Mouse (Mus musculus) WW6 (cell line): ENCODE data around the gene Mcu.

Experiments
- DNase-seq: peaks from one replicate; pipeline ENCODE4 v3.0.0-alpha.2; 2013; ENCODE audit warnings: low read depth, low spot score

Mcu gene

GRCm38 (mm10) chr10:59613276-59613675, 3.2 kb downstream of the Mcu start:
- DNase-seq = no peak

DNA sequence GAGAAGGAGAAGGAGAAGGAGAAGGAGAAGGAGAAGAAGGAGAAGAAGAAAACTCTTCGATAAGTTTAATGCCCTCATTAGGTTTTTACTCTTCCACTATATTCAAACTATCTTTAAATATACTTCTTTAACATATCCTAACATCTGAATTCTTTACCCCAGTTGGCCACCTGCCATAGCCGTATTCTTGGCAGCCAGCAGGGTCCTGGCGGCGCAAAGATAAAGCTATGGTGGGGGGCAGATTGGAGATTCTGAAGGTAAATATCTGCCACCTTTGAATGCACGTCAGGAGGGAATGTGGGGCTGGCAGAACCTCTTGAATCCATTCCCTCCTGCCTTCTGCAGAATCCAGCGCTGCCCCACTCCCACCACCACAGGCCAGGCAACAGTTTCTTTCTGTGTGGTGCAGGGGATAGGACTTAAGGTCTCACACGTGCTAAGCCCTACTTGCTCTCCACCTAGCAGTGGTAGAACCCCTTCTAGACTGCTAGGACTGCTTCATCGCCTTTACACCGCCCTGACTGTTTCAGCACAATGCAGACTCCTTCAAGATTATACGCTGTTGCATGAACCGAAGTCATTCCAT, 11.5 kb downstream of the Mcu start:
- DNase-seq = no peak

GRCm38 (mm10) chr10:59603843-59604242, 12.6 kb downstream of the Mcu start:
- no peak for DNase-seq

DNA sequence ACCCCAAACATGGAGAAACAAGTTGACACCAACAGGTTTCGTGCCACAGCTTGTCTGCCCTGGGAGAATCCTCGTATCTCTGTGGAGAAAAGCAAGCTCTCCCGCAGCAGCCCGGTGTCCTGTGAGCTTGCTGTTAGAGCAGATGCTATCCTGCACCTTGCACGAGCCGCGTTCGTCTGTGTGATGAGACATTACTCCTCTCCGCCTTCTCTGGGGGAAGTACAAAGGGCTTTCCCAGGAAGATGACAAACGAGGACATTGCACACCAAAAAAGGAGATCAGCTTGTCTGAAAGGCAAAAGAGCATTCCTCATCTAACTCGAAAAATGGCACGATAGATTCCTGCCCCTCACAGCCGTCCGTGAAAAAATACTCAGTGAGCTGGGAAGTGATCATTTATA, 13.6 kb downstream of the Mcu start:
- no peak for DNase-seq

DNA sequence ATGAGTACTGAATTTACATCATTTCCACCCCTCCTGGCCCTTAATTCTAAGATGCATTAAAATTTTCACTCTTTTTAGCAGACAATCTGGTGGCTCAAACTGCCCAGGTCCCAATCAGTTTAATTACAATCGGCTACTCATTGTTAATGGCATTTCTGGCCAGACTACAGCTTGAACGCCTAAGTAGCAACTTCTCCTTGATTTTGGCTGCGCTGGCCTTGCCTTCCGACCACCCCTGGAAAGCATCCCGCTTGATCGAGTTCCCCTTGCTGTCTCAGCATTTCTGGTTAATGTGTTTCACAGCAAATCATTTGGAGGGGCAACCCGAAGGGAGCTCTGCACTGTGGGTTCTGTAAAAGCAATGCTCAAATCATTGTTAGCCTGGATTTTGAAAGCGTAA, 14.4 kb downstream of the Mcu start:
- DNase-seq = no peak

GRCm38 (mm10) chr10:59600516-59600915, 16.0 kb downstream of the Mcu start:
- DNase-seq = no peak

DNA sequence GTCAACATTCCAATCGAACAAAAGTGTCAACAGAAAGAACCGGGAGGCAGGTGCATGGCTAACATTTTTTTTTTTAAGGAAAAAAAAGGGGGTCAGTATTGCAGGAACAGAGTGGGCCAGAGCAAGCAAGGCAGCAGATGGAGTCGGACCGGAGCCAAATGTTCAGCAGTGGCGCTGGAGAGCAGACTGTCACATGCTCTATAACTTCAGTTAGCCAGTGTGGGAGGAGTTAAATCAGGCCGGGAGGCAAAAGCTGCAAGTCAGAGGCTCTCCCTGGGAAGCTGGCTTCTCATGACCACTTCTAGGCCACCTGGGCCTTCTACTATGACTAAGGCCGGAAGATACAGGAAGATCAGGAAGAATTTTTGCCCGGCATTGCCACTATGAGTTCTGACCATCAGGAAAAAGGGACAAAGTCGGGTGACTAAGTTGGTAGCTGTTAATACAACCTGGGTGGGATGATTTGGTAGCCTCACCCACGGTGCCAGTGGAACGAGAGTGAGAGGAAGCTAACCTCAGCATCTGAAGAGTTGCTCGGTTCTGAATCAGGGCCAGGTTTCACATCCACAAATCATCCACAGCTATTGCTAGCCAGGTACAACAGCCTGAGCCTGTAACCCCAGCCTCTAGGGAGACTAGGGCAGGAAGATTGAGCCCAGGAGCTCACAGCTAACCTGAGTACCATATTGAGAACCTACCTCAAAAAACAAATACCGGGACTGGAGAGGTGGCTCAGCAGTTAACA, 22.5 kb downstream of the Mcu start:
- no peak for DNase-seq

- DNase-seq = no peak
These were observed 25.9 kb downstream of the Mcu start for GRCm38 (mm10) chr10:59590606-59591005.

- DNase-seq = no peak
These were observed 26.6 kb downstream of the Mcu start for GRCm38 (mm10) chr10:59589856-59590255.

DNA sequence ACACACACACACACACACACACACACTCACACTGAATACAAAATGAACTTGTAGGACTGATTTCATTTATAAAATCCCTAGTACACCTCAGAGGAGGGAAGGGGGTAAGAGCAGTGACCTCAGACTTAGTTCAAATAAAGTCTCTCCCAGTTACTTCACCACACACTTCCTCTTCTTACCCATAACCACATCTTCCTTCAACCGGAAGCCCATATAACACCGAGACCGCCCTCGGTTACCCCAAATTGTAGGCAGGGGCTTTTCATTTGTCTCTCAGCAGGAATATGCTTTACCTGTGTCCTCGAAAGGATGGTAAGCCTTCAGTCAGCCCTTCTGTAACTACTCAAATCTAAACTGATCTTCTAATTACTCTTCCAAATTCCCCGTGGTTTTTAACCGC, 27.1 kb downstream of the Mcu start:
- DNase-seq = no peak

DNA sequence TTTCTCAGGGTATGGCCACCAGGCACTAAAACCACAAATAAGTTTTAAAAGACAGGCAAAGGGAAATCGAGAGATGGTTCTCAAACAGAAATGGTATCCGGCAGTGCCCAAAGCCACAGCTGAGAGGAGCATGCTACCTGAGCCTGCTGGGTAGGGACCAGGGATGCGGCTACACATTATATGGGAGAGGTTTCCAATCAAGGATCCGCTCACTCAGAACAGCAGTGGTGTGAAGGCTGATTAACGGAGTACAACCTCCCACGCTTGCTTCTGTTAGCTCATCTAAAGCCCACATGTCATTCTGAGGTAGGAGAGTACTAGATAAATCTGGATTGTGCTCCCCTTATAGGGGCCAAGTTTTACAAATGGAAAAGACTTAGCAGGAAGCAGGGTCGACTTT, 28.4 kb downstream of the Mcu start:
- DNase-seq = no peak

DNA sequence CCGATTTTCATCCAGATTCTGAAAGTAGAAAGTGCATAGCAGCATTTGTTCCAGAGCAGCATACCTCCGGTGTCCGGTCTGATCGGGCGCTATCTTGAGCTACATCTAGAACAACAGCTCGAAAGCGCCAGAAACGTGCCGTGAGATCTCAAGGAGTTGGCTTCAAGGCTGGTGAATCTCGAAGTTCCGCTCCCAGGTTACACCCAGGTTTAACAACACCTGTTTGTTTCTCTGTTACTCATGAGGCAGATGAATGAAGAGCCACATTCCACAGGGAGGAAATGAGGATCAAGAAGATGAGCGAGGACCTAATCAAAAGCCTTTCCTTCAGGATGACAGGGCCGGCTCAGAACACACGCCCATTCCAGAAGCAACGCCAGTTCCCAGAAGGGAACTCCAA, 29.7 kb downstream of the Mcu start:
- DNase-seq = no peak

DNA sequence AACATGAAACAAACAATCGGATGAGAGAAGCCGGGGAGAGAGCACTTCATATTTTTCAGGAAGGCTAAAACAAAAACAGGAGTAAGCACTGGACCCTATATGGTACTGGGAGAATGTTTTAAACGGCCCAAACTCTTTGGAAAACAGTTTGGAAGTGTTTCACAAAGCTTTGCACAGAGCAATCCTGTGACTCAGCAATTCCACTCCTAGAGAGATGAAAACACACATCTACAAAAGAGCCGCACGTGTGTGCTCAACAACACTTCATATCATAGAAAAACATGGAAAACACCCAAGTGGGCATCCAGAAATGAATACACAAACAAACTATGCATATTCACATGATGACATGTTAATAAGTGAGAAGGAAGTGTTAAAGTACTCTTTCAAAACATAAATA, 30.9 kb downstream of the Mcu start:
- no peak for DNase-seq

DNA sequence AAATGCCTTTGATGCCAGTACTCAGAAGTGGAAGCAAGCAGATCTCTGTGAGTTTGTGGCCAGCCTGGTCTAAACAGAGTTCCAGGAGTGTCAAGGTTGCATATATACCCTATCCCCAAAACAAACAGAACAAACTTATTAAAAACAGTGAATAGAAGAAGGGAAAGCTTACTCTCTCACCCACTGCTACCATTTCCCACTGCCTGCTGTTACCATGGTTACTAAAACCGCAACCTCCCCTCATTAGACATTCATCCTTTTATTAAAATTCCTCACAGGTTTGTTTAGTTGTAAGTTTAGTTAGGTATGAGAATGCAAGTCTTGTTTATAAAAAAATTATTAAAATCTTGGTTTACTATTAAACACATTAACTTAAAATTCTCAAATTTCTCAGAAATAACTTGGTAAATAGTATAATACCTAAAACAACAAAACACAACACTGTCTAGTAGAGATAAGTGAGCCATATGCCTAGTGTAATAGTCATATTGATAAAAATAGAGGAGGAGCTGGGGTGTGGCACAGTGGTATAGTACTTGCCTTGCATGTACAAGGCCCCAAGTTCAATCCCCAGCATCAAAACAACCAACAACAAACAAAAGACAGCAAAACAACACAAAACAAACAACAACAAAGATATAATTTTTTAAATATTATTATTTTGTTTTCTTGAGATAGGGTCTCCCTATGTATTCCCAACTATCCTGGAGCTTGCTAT, 34.5 kb downstream of the Mcu start:
- DNase-seq = no peak

- no peak for DNase-seq
These were observed 35.8 kb downstream of the Mcu start for GRCm38 (mm10) chr10:59580593-59581149.

- no peak for DNase-seq
These were observed 36.8 kb downstream of the Mcu start for GRCm38 (mm10) chr10:59579645-59580044.

GRCm38 (mm10) chr10:59577871-59578801, 38.4 kb downstream of the Mcu start:
- DNase-seq = no peak

DNA sequence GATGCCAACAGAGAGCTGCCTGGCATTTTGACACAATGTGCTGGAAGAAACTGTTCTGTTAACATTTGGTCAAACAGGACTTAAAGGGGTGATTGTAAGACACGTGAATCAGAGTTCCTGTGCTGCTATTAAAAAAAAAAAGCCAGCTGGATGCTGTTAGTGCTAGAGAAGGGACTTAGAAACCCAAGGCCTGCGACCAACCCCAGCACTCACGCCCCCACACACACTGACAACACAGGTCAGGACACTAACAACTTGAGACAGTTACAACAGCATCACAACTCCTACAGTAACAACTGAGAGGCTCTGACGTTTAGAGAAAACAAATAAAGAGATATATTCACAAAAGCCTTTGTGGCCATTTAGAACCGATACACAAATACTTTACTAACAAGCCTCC, 40.2 kb downstream of the Mcu start:
- no peak for DNase-seq

- DNase-seq = no peak
These were observed 44.5 kb downstream of the Mcu start for GRCm38 (mm10) chr10:59571964-59572363.

GRCm38 (mm10) chr10:59571273-59571672, 45.2 kb downstream of the Mcu start:
- DNase-seq = no peak

DNA sequence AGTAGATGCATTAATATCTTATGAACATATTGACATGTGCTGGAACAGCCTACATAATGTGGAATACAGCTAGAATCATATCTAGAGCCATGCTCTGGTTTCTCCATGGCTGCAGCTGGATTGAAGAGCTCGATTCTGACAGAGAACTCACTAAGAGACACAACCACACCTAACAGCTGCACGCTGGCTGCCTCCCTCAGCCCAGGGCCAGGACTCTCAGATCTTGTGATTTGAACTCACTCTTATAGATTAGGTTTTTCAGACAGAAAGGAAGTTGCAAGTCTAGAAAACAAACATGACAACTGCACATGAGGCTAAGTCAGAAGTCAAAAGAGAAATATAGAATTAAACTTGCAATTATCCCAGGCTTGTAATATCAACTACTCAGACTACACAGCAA, 45.7 kb downstream of the Mcu start:
- DNase-seq = no peak

DNA sequence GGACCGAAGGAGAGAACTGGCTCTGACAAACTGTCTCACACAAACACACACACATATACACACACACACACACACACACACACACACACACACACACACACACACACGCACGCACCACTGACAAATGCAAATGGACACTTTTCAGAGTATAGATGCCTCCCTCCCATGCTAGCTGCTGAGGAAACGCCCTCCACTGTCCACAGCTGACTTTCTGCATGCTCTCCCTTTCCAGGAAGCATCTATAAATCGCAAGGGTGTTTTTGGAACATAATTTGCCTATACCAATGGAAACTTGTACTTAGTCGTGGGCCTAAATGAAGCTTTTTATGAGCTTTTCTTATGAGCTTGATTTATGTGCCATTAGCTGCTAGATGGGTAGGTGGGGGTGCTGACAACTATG, 46.1 kb downstream of the Mcu start:
- no peak for DNase-seq
